Mouse (Mus musculus): ENCODE results near the gene Srpk2. TPM values are rescaled to one million over a fixed set of nuclear protein-coding genes. Genes with fewer than 3 reads are reported as not detected.

The Srpk2 gene
- polyA plus RNA-seq, 1 experiment: 4.9 TPM

GRCm38 (mm10) chr5:23599750-23600537 lies 84.5 kb downstream of the Srpk2 start:
- H3K4me3 ChIP-seq (ENCODE audit: insufficient read depth, poor library complexity, severe bottlenecking): no peak overlapping the region
- no peaks in the 10 kb centered on the region for H3K27me3 ChIP-seq (ENCODE audit: control insufficient read depth, insufficient read depth, insufficient read length)
- no peak overlapping the region for H3ac ChIP-seq (ENCODE audit: control insufficient read depth, insufficient read length, low read depth)
- TF ChIP-seq USF1 (IDR thresholded peaks at IDR 0.05; ENCODE audit: low read depth) (no peak), CTCF (IDR thresholded peaks at IDR 0.05; ENCODE audit: control insufficient read depth, insufficient read depth, insufficient read length) (no peak), CEBPB (IDR thresholded peaks at IDR 0.05; ENCODE audit: low read depth) (no peak), MAX (IDR thresholded peaks at IDR 0.05) (no peak), MYOD1 (IDR thresholded peaks at IDR 0.05; ENCODE audit: control insufficient read depth, insufficient read length, low read depth) (no peak), MYOG (IDR thresholded peaks at IDR 0.05; ENCODE audit: control insufficient read depth, extremely low read depth, insufficient read length) (no peak), FOSL1 (IDR thresholded peaks at IDR 0.05; ENCODE audit: insufficient read depth, low read length, poor library complexity, severe bottlenecking) (no peak)
- H3K79me2 ChIP-seq (ENCODE audit: control insufficient read depth, insufficient read depth): no peaks in the 10 kb centered on the region
- peaks cover 4% of the 10 kb centered on the region for H3K79me3 ChIP-seq (ENCODE audit: low read depth)
- H3K36me3 ChIP-seq (ENCODE audit: control insufficient read depth, insufficient read depth): no peaks in the 10 kb centered on the region

GRCm38 (mm10) chr5:23599171-23599570 lies 85.2 kb downstream of the Srpk2 start:
- Histone ChIP-seq H3K79me3 (ENCODE audit: low read depth) (peaks cover 4% of the 10 kb centered on the region), H3K4me3 (ENCODE audit: insufficient read depth, poor library complexity, severe bottlenecking) (no peak overlapping the region), H3ac (ENCODE audit: control insufficient read depth, insufficient read length, low read depth) (no peak overlapping the region), H3K79me2 (ENCODE audit: control insufficient read depth, insufficient read depth) (no peaks in the 10 kb centered on the region), H3K36me3 (ENCODE audit: control insufficient read depth, insufficient read depth) (no peaks in the 10 kb centered on the region), H3K27me3 (ENCODE audit: control insufficient read depth, insufficient read depth, insufficient read length) (no peaks in the 10 kb centered on the region)
- TF ChIP-seq FOSL1 (IDR thresholded peaks at IDR 0.05; ENCODE audit: insufficient read depth, low read length, poor library complexity, severe bottlenecking) (no peak), CTCF (IDR thresholded peaks at IDR 0.05; ENCODE audit: control insufficient read depth, insufficient read depth, insufficient read length) (no peak), MYOG (IDR thresholded peaks at IDR 0.05; ENCODE audit: control insufficient read depth, extremely low read depth, insufficient read length) (no peak), USF1 (IDR thresholded peaks at IDR 0.05; ENCODE audit: low read depth) (no peak), CEBPB (IDR thresholded peaks at IDR 0.05; ENCODE audit: low read depth) (no peak), MYOD1 (IDR thresholded peaks at IDR 0.05; ENCODE audit: control insufficient read depth, insufficient read length, low read depth) (no peak), MAX (IDR thresholded peaks at IDR 0.05) (no peak)

- TF ChIP-seq MAX (IDR thresholded peaks at IDR 0.05) (no peak), MYOD1 (IDR thresholded peaks at IDR 0.05; ENCODE audit: control insufficient read depth, insufficient read length, low read depth) (no peak), CEBPB (IDR thresholded peaks at IDR 0.05; ENCODE audit: low read depth) (no peak), FOSL1 (IDR thresholded peaks at IDR 0.05; ENCODE audit: insufficient read depth, low read length, poor library complexity, severe bottlenecking) (no peak), CTCF (IDR thresholded peaks at IDR 0.05; ENCODE audit: control insufficient read depth, insufficient read depth, insufficient read length) (no peak), USF1 (IDR thresholded peaks at IDR 0.05; ENCODE audit: low read depth) (no peak), MYOG (IDR thresholded peaks at IDR 0.05; ENCODE audit: control insufficient read depth, extremely low read depth, insufficient read length) (no peak)
- no peaks in the 10 kb centered on the region for H3K36me3 ChIP-seq (ENCODE audit: control insufficient read depth, insufficient read depth)
- no peaks in the 10 kb centered on the region for H3K79me2 ChIP-seq (ENCODE audit: control insufficient read depth, insufficient read depth)
- H3K79me3 ChIP-seq (ENCODE audit: low read depth): peaks cover 4% of the 10 kb centered on the region
- H3K4me3 ChIP-seq (ENCODE audit: insufficient read depth, poor library complexity, severe bottlenecking): no peak overlapping the region
- H3K27me3 ChIP-seq (ENCODE audit: control insufficient read depth, insufficient read depth, insufficient read length): no peaks in the 10 kb centered on the region
- no peak overlapping the region for H3ac ChIP-seq (ENCODE audit: control insufficient read depth, insufficient read length, low read depth)
Measured at GRCm38 (mm10) chr5:23598491-23598890, 85.9 kb downstream of the Srpk2 start.

- TF ChIP-seq MYOG (IDR thresholded peaks at IDR 0.05; ENCODE audit: control insufficient read depth, extremely low read depth, insufficient read length) (no peak), FOSL1 (IDR thresholded peaks at IDR 0.05; ENCODE audit: insufficient read depth, low read length, poor library complexity, severe bottlenecking) (no peak), MAX (IDR thresholded peaks at IDR 0.05) (no peak), CEBPB (IDR thresholded peaks at IDR 0.05; ENCODE audit: low read depth) (no peak), CTCF (IDR thresholded peaks at IDR 0.05; ENCODE audit: control insufficient read depth, insufficient read depth, insufficient read length) (no peak), USF1 (IDR thresholded peaks at IDR 0.05; ENCODE audit: low read depth) (no peak), MYOD1 (IDR thresholded peaks at IDR 0.05; ENCODE audit: control insufficient read depth, insufficient read length, low read depth) (no peak)
- Histone ChIP-seq H3ac (ENCODE audit: control insufficient read depth, insufficient read length, low read depth) (no peak overlapping the region), H3K27me3 (ENCODE audit: control insufficient read depth, insufficient read depth, insufficient read length) (no peaks in the 10 kb centered on the region), H3K79me3 (ENCODE audit: low read depth) (peaks cover 4% of the 10 kb centered on the region), H3K4me3 (ENCODE audit: insufficient read depth, poor library complexity, severe bottlenecking) (no peak overlapping the region), H3K36me3 (ENCODE audit: control insufficient read depth, insufficient read depth) (no peaks in the 10 kb centered on the region), H3K79me2 (ENCODE audit: control insufficient read depth, insufficient read depth) (no peaks in the 10 kb centered on the region)
Measured at GRCm38 (mm10) chr5:23597999-23598398, 86.4 kb downstream of the Srpk2 start.

- no peaks in the 10 kb centered on the region for H3K36me3 ChIP-seq (ENCODE audit: control insufficient read depth, insufficient read depth)
- no peaks in the 10 kb centered on the region for H3K27me3 ChIP-seq (ENCODE audit: control insufficient read depth, insufficient read depth, insufficient read length)
- H3ac ChIP-seq (ENCODE audit: control insufficient read depth, insufficient read length, low read depth): no peak overlapping the region
- no peak overlapping the region for H3K4me3 ChIP-seq (ENCODE audit: insufficient read depth, poor library complexity, severe bottlenecking)
- TF ChIP-seq FOSL1 (IDR thresholded peaks at IDR 0.05; ENCODE audit: insufficient read depth, low read length, poor library complexity, severe bottlenecking): no peak
- H3K79me3 ChIP-seq (ENCODE audit: low read depth): peaks cover 4% of the 10 kb centered on the region
- no peaks in the 10 kb centered on the region for H3K79me2 ChIP-seq (ENCODE audit: control insufficient read depth, insufficient read depth)
Measured at GRCm38 (mm10) chr5:23597260-23597864, 87.1 kb downstream of the Srpk2 start.
